In the genomic region with DNA sequence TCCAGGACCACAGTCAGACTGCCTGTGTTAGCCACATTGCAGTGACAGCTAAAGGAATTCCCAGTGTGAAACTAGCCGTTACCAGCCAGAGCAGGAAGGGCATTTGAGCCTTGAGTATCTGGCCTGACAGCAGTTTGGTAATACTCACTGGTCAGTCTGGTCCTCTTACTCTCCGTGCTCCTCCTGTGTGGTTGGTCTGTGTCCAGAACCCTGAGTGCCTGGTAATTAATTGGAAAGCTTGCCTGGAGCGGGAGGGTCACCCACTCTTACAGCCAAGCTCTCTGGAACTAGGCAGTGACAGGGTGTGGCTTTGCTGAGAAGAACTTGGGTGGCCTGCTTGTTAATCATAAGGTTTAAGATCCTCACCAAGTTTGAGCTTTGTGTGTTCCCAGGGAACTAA, we compare ENCODE assay signal across 11 mouse cellular contexts. TPM values are rescaled to one million over a fixed set of nuclear protein-coding genes. Genes with fewer than 3 reads are reported as not detected.
DNase-seq lines count a peak whose midpoint lies in the region; ATAC-seq and TF ChIP-seq lines count a peak whose summit lies in the region.
"Had no signal": no experiment of that assay in that cellular context is flagged by ENCODE, and none has a peak within 500 bp of the region (broad histone marks: within the 10 kb centered on the region; RNA-seq: fewer than 3 reads in every experiment).

No protein-coding gene starts in this region.

- ATAC-seq in heart, postnatal 0 days (ENCODE audit: insufficient read depth, low read depth) = no peak
- ATAC-seq in lung, embryonic 14.5 days (ENCODE audit: insufficient read depth) = peak; percentile 49; the same call in 1 of the 2 replicates
- no peak for ATAC-seq in forebrain, embryonic 13.5 days
- ATAC-seq in intestine, postnatal 0 days = no peak

- WGBS in heart, postnatal 0 days = 50% methylated on average over 3 of the region's 3 CpGs
- 52% methylated on average over 3 of the region's 3 CpGs for WGBS in lung, embryonic 14.5 days
- WGBS in forebrain, embryonic 13.5 days = 85% methylated on average over 3 of the region's 3 CpGs
- WGBS in intestine, postnatal 0 days = 47% methylated on average over 3 of the region's 3 CpGs

- TF ChIP-seq CTCF in heart, postnatal 0 days (IDR thresholded peaks at IDR 0.05; ENCODE audit: low read depth) = no peak
- TF ChIP-seq CTCF in lung, embryonic 14.5 days (IDR thresholded peaks at IDR 0.05; ENCODE audit: low read depth) = no peak
- no peak for TF ChIP-seq CTCF in intestine, postnatal 0 days (IDR thresholded peaks at IDR 0.05; ENCODE audit: low read depth)

- no peak overlapping the region for H3K4me3 ChIP-seq in heart, postnatal 0 days (ENCODE audit: low read depth, low read length)
- no peak overlapping the region for H3K4me3 ChIP-seq in lung, embryonic 14.5 days (ENCODE audit: low read depth, low read length)
- H3K4me3 ChIP-seq in forebrain, embryonic 13.5 days = no peak overlapping the region
- H3K4me3 ChIP-seq in intestine, postnatal 0 days (ENCODE audit: low read depth, low read length) = no peak overlapping the region
- H3K4me3 ChIP-seq: forebrain, embryonic 12.5 days; left cerebral cortex, adult 2 months had no signal

- H3K4me1 ChIP-seq in heart, postnatal 0 days (ENCODE audit: control insufficient read depth, insufficient read depth) = peaks cover 10% of the 10 kb centered on the region; the same call in 1 of the 2 replicates
- peaks cover 4% of the 10 kb centered on the region; the same call in 1 of the 2 replicates for H3K4me1 ChIP-seq in lung, embryonic 14.5 days (ENCODE audit: insufficient read depth)
- H3K4me1 ChIP-seq in forebrain, embryonic 13.5 days = peaks cover 7% of the 10 kb centered on the region
- peaks cover 2% of the 10 kb centered on the region for H3K4me1 ChIP-seq in intestine, postnatal 0 days (replicated peaks; ENCODE audit: control insufficient read depth, insufficient read depth, low read length)

- H3K27me3 ChIP-seq in heart, postnatal 0 days (ENCODE audit: control insufficient read depth, insufficient read depth, low read length) = no peaks in the 10 kb centered on the region
- H3K27me3 ChIP-seq in lung, embryonic 14.5 days (ENCODE audit: insufficient read depth, low read length) = no peaks in the 10 kb centered on the region
- H3K27me3 ChIP-seq in forebrain, embryonic 13.5 days = no peaks in the 10 kb centered on the region
- H3K27me3 ChIP-seq in intestine, postnatal 0 days (replicated peaks; ENCODE audit: control insufficient read depth, insufficient read depth, low read length) = no peaks in the 10 kb centered on the region
- H3K27me3 ChIP-seq: forebrain, embryonic 12.5 days had no signal

- TF ChIP-seq EP300 in heart, postnatal 0 days (IDR thresholded peaks at IDR 0.05; ENCODE audit: low read depth) = no peak

- 0 out of 2 replicates have a peak overlapping the region, but pooled peaks have one; percentile 9 for H3K27ac ChIP-seq in heart, postnatal 0 days (ENCODE audit: low read depth)
- no peak overlapping the region for H3K27ac ChIP-seq in lung, embryonic 14.5 days (ENCODE audit: low read depth)
- H3K27ac ChIP-seq in forebrain, embryonic 13.5 days = no peak overlapping the region
- H3K27ac ChIP-seq in intestine, postnatal 0 days (ENCODE audit: low read depth, low read length) = no peak overlapping the region
- H3K27ac ChIP-seq: forebrain, embryonic 12.5 days; hindbrain, embryonic 14.5 days; left cerebral cortex, adult 2 months had no signal

- DNase-seq in adrenal gland, adult 2 months = peak; percentile 38
- DNase-seq in adrenal gland, adult 18-20 months (ENCODE audit: low spot score in 2 of 2) = no peak
- DNase-seq in adrenal gland, postnatal 14 days = peak; percentile 17
- peak; percentile 19 for DNase-seq in heart, postnatal 0 days (ENCODE audit: low spot score)
- DNase-seq in lung, embryonic 14.5 days = peak; percentile 50
- DNase-seq in thymus, adult 18-20 months = no peak

- no peaks in the 10 kb centered on the region for H3K36me3 ChIP-seq in heart, postnatal 0 days (replicated peaks; ENCODE audit: control insufficient read depth, insufficient read depth, low read length)
- no peaks in the 10 kb centered on the region for H3K36me3 ChIP-seq in lung, embryonic 14.5 days (ENCODE audit: insufficient read depth)
- no peaks in the 10 kb centered on the region for H3K36me3 ChIP-seq in forebrain, embryonic 13.5 days (ENCODE audit: poor library complexity, severe bottlenecking)
- no peaks in the 10 kb centered on the region for H3K36me3 ChIP-seq in intestine, postnatal 0 days (ENCODE audit: control insufficient read depth, insufficient read depth)
- H3K36me3 ChIP-seq: forebrain, embryonic 12.5 days had no signal

- H3K9me3 ChIP-seq in heart, postnatal 0 days (replicated peaks; ENCODE audit: control insufficient read depth, low read length) = no peaks in the 10 kb centered on the region
- no peaks in the 10 kb centered on the region for H3K9me3 ChIP-seq in lung, embryonic 14.5 days (ENCODE audit: low read depth, low read length)
- no peaks in the 10 kb centered on the region for H3K9me3 ChIP-seq in forebrain, embryonic 13.5 days (replicated peaks)
- no peaks in the 10 kb centered on the region for H3K9me3 ChIP-seq in intestine, postnatal 0 days (ENCODE audit: control insufficient read depth)
- H3K9me3 ChIP-seq: forebrain, embryonic 12.5 days had no signal

- H3K9ac ChIP-seq in heart, postnatal 0 days (replicated peaks; ENCODE audit: low read depth, low read length) = no peak overlapping the region
- H3K9ac ChIP-seq in lung, embryonic 14.5 days = no peak overlapping the region
- H3K9ac ChIP-seq in forebrain, embryonic 13.5 days = no peak overlapping the region
- no peak overlapping the region for H3K9ac ChIP-seq in intestine, postnatal 0 days (ENCODE audit: low read depth, low read length)
- H3K9ac ChIP-seq: forebrain, embryonic 12.5 days; hindbrain, embryonic 14.5 days had no signal

- H3K4me2 ChIP-seq in heart, postnatal 0 days (ENCODE audit: low read depth, low read length) = no peak overlapping the region
- H3K4me2 ChIP-seq in lung, embryonic 14.5 days = no peak overlapping the region
- no peak overlapping the region for H3K4me2 ChIP-seq in forebrain, embryonic 13.5 days
- no peak overlapping the region for H3K4me2 ChIP-seq in intestine, postnatal 0 days (replicated peaks; ENCODE audit: low read depth)
- H3K4me2 ChIP-seq: forebrain, embryonic 12.5 days; hindbrain, embryonic 14.5 days had no signal

RNA-seq across cellular contexts. Expression of gene Rpp40, which starts 57.5 kb away (rescaled TPM):
- total RNA-seq in adrenal gland, adult 2 months (2021) = 10 to 100 TPM; 17.9 to 18.3 TPM
- polyA plus RNA-seq in adrenal gland, adult 2 months (2012; rRNA removed) = 3.9 and 4.2 TPM in 2 replicates
- total RNA-seq in adrenal gland, adult 18-20 months (2021) = 10 to 100 TPM; 12.8 to 16.7 TPM
- total RNA-seq in adrenal gland, postnatal 14 days (2021) = 12.8 and 14.8 TPM in 2 replicates
- 5.9 TPM in 2 replicates for total RNA-seq in heart, postnatal 0 days (2014; rRNA removed; ENCODE audit: low replicate concordance)
- 7.5 and 10.9 TPM in 2 replicates for polyA plus RNA-seq in heart, postnatal 0 days (2015; fragmentation: Nextera tagmentation; extraction: Ambion mirVana)
- 20.2 and 24.7 TPM in 2 replicates for polyA plus RNA-seq in lung, embryonic 14.5 days (2014; fragmentation: Nextera tagmentation; extraction: Ambion mirVana)
- polyA plus RNA-seq in forebrain, embryonic 13.5 days (2015; fragmentation: Nextera tagmentation; extraction: Ambion mirVana) = 10.5 and 12.7 TPM in 2 replicates
- 6.6 and 9.1 TPM in 2 replicates for polyA plus RNA-seq in intestine, postnatal 0 days (2015; fragmentation: Nextera tagmentation; extraction: Ambion mirVana)

Comparison
In these comparisons a context has a peak if more than half of its experiments do, and no peak if none do; other contexts are left out.
1. DNase-seq: peak in adrenal gland, adult 2 months (single experiment), adrenal gland, postnatal 14 days (single experiment), heart, postnatal 0 days (single experiment) and lung, embryonic 14.5 days (single experiment); none in adrenal gland, adult 18-20 months (0 of 2) and thymus, adult 18-20 months (0 of 2).